Mouse (Mus musculus) adrenal gland, postnatal 0 days (tissue): Measurements from ENCODE around the gene Zfp949. TPM values are rescaled to one million over a fixed set of nuclear protein-coding genes. Genes with fewer than 3 reads are reported as not detected.

Experiments
- polyA plus RNA-seq: library from polyadenylated mRNA; unstranded; fragments of >200 nt; fragmentation: Nextera tagmentation; extraction: Ambion mirVana; gene quantifications from 2 replicates; pipeline ENCODE4 v1.2.1, GENCODE M21; 2015

Zfp949 gene
- 8.4 and 11.0 TPM in 2 replicates for polyA plus RNA-seq

DNA sequence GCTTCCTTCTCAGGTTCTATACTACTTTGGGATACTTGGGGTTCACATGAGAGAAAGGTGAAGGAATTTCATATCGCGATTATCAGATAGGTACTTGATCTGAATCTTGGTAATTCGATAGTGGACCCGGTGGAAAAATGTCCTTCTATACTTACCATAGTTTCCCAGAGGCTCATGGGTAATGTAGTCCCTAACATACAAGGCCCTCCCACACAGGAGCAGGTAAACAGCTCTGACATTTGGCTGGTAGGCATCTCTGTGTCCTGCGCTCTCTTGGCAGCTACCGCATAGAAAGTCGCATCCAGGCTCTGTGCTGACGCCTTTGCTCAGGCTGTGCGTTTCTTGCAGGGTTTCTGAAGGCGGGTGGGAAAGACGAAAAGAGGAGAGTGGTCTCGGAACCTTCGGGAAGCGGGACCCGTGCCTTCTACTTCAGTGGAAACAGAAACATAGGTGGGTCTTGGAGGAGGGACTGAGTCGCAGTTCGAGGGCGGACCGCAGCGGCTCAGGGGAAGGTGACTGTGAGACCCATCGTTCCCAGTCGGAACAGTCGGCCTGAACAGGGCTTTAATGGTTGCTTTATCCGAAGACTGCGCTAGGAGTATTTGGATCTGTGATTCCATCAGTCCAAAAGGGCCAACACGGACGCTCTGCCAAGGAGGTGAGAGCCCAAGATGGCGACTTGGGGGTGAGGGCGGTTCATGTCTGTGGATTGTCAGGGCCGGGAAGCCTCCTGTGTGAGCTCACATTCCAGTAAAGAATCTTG is at the start of gene Zfp949:
Gene Zfp949 (plus strand): TSS at position 170 of the 763 bp plus-strand sequence.

GRCm38 (mm10) chr9:88580591-88580990 is 32.8 kb downstream of the Zfp949 start, which contains the start of gene Trim43a:
TSS of gene Trim43a (plus strand) at chr9:88580891.

Other genes with a start within 250 kb of the Zfp949 start
- gene Nt5e, start 220.8 kb upstream of the Zfp949 start, polyA plus RNA-seq, result 5.9 and 11.0 TPM in 2 replicates
- 26.3 and 53.5 TPM in 2 replicates for gene Snx14, start 109.1 kb upstream of the Zfp949 start, polyA plus RNA-seq
- 0.61 TPM in 1 of 2 replicates, not detected in the other for gene Gm20537, start 91.4 kb upstream of the Zfp949 start, polyA plus RNA-seq
- gene Syncrip, start 65.4 kb upstream of the Zfp949 start, polyA plus RNA-seq, result 32.4 and 34.4 TPM in 2 replicates
- 0.19 TPM in 1 of 2 replicates, not detected in the other for gene Trim43a, start 32.9 kb downstream of the Zfp949 start, polyA plus RNA-seq
- gene Mthfsl, start 172.3 kb downstream of the Zfp949 start, polyA plus RNA-seq, result 81.3 and 82.3 TPM in 2 replicates
- 1.2 and 2.3 TPM in 2 replicates for gene Bcl2a1d, start 183.9 kb downstream of the Zfp949 start, polyA plus RNA-seq